Mouse (Mus musculus): ENCODE results near the gene Nanos2.
A peak's percentile ranks its signal among the peaks of the same experiment; 100 is the strongest.

Gene Nanos2

DNA sequence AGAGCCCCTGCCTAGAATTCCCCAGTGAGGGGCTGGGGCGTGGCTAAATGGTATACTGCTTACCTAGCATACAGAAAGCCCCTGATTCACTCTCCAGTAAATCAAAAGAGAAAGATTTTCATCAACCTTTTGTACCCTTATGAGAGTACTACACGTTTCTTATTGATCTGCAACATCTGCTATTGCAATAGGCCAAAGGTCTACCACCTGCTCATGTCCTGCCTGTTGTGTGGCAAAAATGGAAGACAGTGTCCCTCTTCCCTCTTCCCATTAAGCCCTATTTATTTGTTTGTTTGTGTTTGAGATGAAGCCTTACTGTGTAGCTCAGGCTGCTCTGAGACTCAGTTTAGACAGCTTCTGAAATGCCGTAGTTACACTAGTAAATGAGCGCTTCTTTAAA lies 28.8 kb downstream of the Nanos2 start:
- no peak for DNase-seq (ENCODE audit: extremely low read depth, low read depth)

DNA sequence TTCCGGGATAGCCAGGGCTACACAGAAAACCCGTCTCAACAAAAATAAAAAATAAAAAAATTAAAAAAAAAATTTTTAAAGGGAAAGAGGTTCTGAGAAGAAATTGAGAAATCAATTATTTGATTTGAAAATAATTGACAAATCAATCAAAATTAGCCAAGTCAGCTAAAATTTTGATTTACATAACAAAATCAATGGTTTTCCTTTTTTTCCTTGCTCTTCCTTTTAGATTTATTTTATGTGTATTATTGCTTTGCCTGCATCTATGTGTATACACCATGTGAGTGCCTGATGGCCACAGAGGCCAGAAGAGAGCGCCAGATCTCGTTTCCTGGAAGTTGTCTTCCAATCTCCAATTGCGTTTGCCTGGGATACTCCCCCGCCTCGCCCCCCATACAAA lies 30.7 kb downstream of the Nanos2 start:
- no peak for DNase-seq (ENCODE audit: extremely low read depth, low read depth)

DNA sequence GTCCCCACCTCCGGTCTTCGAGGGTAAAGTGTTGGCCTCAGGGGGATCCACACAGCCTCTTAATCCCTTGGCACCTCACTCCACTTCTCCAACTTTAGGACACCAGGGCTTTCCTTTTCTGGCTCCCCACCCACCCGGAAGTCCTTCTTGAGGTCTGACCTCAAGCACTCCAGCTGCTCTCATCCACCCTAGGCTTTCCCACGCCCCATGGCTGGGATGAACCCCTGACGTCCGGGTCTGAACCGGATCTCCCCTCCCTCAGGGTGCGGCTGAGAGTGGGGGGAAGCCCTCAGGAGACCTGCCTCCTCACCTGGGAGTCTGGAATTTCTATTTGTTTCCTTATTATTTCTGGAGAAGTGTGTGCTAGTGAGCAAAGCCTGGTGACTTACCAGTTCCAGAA lies 33.8 kb downstream of the Nanos2 start:
- DNase-seq (ENCODE audit: extremely low read depth, low read depth): no peak

DNA sequence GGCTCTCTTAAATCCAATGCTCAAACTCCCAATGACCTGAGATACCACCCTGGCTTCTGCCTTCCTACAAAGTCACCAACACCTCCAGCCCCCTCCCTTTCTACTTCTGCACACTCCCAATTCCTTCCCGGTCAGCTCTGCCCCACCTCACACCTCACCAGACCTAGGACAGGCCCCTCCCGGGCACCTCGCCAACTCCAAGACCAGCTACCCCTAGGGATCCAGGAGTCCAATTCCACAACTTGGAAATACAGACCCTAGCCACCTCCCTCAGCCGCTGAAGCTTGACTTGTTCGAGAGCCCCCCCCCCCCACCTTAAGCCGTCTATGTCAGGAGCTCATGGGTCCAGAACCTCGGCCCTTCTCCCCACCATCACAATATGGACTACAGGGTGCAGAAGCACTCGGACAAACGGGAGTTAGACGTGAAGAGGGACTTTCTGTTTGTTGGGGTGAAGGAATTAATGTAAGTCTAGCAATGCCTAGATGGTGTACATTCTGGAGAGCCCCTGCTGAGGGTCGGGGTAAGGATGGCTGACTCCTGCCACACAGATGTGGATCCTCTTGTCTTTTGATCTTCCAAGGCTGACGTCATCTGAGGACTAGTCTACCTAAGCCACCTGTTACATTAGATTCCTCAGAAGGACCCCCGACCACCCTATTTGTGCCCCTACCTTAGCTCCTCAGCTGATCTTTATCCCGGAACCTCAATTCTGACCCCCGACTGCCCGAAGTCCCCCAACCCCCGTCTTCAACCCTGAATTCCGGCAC lies 35.2 kb downstream of the Nanos2 start:
- no peak for DNase-seq (ENCODE audit: extremely low read depth, low read depth)

DNA sequence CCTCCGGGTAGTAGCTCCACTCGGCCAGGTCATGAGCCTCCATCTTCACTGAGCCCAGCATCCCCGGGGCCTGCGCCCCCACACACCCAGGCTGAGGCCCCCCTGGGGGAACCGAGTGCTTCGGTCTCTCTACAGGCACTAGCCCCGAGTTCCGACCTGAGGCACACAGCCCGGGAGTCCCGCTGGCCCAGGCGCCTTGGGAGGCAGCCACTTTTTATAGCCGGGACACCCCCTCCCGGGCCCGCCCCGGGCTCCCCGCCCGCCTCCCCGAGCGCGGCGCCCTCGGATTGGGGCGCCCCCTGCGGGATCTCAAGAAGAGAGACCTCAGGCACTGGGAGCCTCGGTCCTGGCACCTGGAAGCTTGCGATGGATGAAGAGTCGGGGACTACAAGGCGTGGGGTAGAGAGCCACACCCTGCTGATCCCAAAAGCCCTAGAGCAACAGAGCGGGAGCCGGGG lies 36.2 kb downstream of the Nanos2 start, which contains the start of gene Foxa3:
Gene Foxa3, minus strand, starts transcription at position 182 of the 458 bp plus-strand sequence.
- DNase-seq (ENCODE audit: extremely low read depth, low read depth): no peak

- peak; percentile 77 for DNase-seq (ENCODE audit: extremely low read depth, low read depth)
Observed at GRCm38 (mm10) chr7:19024096-19024506, 36.9 kb downstream of the Nanos2 start, which contains the start of gene Sympk. Gene Sympk, plus strand, starts transcription at chr7:19024377.

- DNase-seq (ENCODE audit: extremely low read depth, low read depth): no peak
Observed at GRCm38 (mm10) chr7:19024581-19025255, 37.5 kb downstream of the Nanos2 start.

DNA sequence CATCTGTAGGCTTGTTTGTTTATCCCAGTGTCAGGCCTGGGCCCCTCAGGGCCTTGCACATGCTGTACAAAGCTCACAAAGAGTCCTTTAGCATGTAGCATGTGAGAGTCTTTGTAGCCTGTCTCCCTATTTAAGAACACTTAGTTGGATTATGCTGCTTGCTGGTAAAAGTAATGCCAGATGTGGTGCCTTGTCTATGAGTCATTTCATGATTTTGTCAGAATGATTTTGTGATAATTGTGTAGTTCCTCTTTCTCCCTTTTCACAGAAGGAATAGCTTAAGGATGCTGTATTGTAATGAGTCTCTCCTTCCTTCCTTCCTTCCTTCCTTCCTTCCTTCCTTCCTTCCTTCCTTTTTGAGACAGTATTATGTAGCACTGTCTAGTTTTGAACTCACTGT lies 40.9 kb downstream of the Nanos2 start:
- no peak for DNase-seq (ENCODE audit: extremely low read depth, low read depth)

DNA sequence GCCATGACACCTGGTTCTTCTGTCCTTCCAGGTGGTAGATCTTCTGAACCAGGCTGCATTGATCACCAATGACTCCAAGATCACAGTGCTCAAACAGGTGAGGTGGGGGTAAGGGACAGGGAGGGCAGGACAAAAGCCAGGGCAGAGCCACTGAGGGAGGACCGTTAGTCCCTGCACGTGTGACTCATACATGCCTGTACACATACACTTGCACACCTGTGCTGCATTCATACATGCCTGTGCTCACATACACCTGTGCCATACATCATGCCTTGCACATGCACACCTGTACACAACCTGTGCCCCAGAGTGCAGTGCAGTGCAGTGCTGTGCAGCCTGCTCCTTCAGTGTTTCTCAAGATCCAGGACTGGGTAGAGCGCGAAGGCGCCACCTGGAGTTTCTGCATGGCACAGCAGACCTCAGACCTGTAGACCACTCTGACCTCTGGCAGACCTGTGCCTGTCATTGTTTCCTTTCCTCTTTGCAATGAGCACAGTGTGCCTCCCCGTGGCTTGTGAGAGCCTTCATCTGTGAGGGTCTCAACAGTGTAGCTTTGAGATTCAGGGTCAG lies 42.0 kb downstream of the Nanos2 start:
- no peak for DNase-seq (ENCODE audit: extremely low read depth, low read depth)

DNA sequence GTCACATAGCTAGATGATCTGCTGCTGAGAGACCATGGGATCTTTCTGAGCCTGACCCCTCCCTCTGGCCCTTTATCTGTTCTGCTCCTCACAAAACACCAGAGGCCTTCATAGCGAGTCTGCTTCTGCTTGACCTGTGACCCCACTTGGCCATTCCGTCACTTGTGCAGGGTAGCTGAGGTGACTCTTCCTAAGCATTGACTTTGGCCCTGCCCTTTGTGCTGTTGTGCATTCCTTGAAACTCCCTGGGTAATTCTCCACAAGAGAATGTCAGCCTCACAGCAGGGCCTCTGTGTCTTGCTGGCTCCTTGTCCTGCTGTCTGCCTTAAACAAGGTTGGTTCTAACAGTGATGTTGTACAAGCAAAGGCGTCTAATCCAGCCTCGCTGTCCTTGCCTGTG lies 44.4 kb downstream of the Nanos2 start:
- no peak for DNase-seq (ENCODE audit: extremely low read depth, low read depth)
